Mouse (Mus musculus): ENCODE data around the gene Gm8104.
"Not testable (repeated sequence)": the region's sequence is repeated elsewhere in the genome, so short reads cannot be mapped to it uniquely, and the experiment has no call there.

The Gm8104 gene

DNA sequence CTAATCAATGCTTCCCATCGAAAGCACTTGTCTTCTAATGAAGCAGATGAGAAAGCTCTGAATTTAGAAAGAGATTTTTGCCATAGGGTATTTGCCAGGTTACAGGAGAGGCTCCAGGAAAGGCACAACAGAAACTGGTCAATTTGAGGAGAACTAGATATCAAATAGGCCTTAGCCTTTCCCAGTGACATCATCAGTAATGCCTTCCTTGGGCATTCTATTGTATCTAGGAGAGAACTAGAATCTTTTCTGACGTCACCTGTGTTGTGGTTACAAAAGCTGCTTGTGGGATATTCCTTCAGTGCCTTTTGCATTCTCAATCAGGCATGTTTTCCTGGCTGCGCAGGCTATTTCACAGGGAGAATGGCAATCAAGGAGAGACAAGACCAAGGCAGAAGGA is at the start of gene Gm8104:
Gene Gm8104, plus strand, starts transcription at position 301 of the 400 bp plus-strand sequence.
- not testable (repeated sequence) for DNase-seq (ENCODE audit: low spot score)

- DNase-seq (ENCODE audit: low spot score), result not testable (repeated sequence)
Measured at GRCm38 (mm10) chr14:43058063-43058462, 42.3 kb upstream of the Gm8104 start.

DNA sequence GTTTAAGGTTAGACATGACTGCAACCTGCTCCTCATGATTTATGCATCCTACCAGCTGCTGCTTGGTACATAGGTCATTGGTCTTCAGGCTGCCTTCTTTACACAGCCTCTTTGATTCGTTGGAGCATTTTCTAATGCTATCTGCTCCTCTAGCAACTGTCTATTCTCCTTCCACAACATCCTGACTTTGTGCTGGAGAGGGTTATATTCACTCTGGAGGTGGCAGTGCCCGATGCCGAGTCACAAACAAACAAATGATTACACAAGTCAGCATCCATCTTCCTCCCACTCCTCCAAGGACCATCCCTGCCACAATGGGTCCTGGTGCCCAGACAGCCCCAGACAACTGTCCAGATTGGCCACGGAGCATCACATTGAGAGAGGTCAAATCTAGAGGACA is 40.2 kb upstream of the Gm8104 start:
- DNase-seq (ENCODE audit: low spot score), result not testable (repeated sequence)

- not testable (repeated sequence) for DNase-seq (ENCODE audit: low spot score)
Measured at GRCm38 (mm10) chr14:43076543-43076942, 23.9 kb upstream of the Gm8104 start, which contains the start of gene Gm8094. TSS of gene Gm8094 (minus strand) at chr14:43076643.

GRCm38 (mm10) chr14:43084936-43085730 is 15.3 kb upstream of the Gm8104 start:
- not testable (repeated sequence) for DNase-seq (ENCODE audit: low spot score)

- DNase-seq (ENCODE audit: low spot score), result not testable (repeated sequence)
Measured at GRCm38 (mm10) chr14:43089103-43089919, 11.1 kb upstream of the Gm8104 start.

DNA sequence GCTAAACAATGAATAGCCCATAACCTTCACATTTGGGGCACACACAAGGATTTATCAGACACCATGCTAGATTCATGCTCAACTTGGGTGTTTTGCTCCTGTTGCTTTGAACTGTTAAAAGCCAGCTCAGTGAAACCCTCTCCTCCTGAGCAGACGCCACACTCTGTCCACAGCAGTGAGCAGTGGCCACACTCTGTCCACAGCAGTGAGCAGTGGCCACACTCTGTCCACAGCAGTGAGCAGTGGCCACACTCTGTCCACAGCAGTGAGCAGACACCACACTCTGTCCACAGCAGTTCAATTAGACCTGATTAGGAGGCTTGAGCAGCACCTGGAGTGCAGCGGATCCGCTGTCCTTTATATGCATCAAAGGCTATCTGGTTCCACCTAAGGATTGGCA is 19.3 kb downstream of the Gm8104 start:
- not testable (repeated sequence) for DNase-seq (ENCODE audit: low spot score)

GRCm38 (mm10) chr14:43126286-43126685 is 25.9 kb downstream of the Gm8104 start:
- DNase-seq (ENCODE audit: low spot score), result not testable (repeated sequence)
